Mouse (Mus musculus) gastrocnemius, adult 2 months (tissue): Measurements from ENCODE around the gene Olfr293. TPM values are rescaled to one million over a fixed set of nuclear protein-coding genes. Genes with fewer than 3 reads are reported as not detected.

Experiments used
- DNase-seq: peaks from one replicate; pipeline ENCODE4 v3.0.0; 2022
- H3K27ac ChIP-seq: fragments of 200-600 bp; 2 replicates; pipeline ENCODE4 v1.8.1; 2022; ENCODE audit warnings: mild to moderate bottlenecking
- H3K4me3 ChIP-seq: fragments of 200-600 bp; 2 replicates; pipeline ENCODE4 v1.8.1; 2022; ENCODE audit warnings: mild to moderate bottlenecking, moderate library complexity
- CTCF ChIP-seq: fragments of 200-600 bp; IDR thresholded peaks from 2 replicates; pipeline ENCODE4 v1.8.1; 2022; ENCODE audit warnings: antibody characterized with exemption, mild to moderate bottlenecking, moderate library complexity
- intact Hi-C: fragments of 180-260 bp; cut with DNase I; formaldehyde crosslinking; loops from one replicate; pipeline ENCODE4 v1.15.1; 2025
- long read RNA-seq, 2 experiments: library from polyadenylated mRNA; stranded (forward); transcript quantifications; one replicate each; pipeline ENCODE4 v2.0.0; 2021
- total RNA-seq, 2 experiments: library from RNA; stranded (reverse); gene quantifications; 2 replicates each; pipeline ENCODE4 v1.2.3; 2021

Olfr293 gene
- total RNA-seq: not detected
- long read RNA-seq, experiment 1: 0 reads
- long read RNA-seq, experiment 2: 0 reads

DNA sequence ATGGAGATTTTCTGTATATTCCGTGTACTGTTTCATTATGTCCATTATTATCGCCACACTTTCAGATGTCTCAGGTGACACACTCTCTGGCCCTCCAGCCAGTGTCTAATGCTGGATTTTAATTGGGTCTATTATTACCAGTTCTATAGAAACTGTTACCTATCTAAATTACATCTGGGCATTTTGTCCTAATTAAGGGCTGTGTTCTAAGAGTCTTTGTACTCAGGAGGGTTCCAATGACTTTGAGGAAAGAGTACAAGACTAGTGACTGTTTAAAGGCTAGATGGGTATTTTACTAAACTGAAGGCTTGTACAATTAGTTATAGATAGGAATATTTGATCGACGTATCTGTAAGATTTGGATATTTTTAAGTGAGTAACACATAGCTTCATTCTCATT is at the start of gene Olfr293:
Gene Olfr293 (plus strand): TSS at position 301 of the 400 bp plus-strand sequence.
- no peak for TF ChIP-seq CTCF
- intact Hi-C loops: no loop called here
- DNase-seq: no peak
- Histone ChIP-seq H3K4me3 (no peak within 1 kb of the TSS), H3K27ac (no peak within 1 kb of the TSS)

GRCm38 (mm10) chr7:86616543-86616942 is 32.3 kb upstream of the Olfr293 start, which contains the start of gene Olfr294:
Gene Olfr294 (minus strand): TSS chr7:86616643.
- intact Hi-C loops: no loop called here
- no peak within 1 kb of the TSS for H3K27ac ChIP-seq
- H3K4me3 ChIP-seq: no peak within 1 kb of the TSS
- no peak for TF ChIP-seq CTCF
- no peak for DNase-seq

GRCm38 (mm10) chr7:86688030-86688429 is 39.2 kb downstream of the Olfr293 start, which contains the start of gene Olfr292:
Gene Olfr292 (plus strand): TSS chr7:86688330.
- no peak for TF ChIP-seq CTCF
- Histone ChIP-seq H3K27ac (no peak within 1 kb of the TSS), H3K4me3 (no peak within 1 kb of the TSS)
- intact Hi-C loops: no loop called here
- DNase-seq: no peak

Other genes starting within 250 kb of the Olfr293 start
- gene Olfr301, start 245.2 kb upstream of the Olfr293 start, total RNA-seq: not detected
- gene Olfr299, start 189.1 kb upstream of the Olfr293 start, total RNA-seq: not detected
- gene Olfr298, start 156.6 kb upstream of the Olfr293 start, total RNA-seq: not detected
- gene Olfr297, start 129.1 kb upstream of the Olfr293 start, total RNA-seq: not detected
- not detected for gene Olfr295, start 65.2 kb upstream of the Olfr293 start, total RNA-seq
- not detected for gene Olfr294, start 32.4 kb upstream of the Olfr293 start, total RNA-seq
- not detected for gene Olfr292, start 39.3 kb downstream of the Olfr293 start, total RNA-seq
- under 1 TPM; 0.11 to 0.18 TPM for gene Folh1, start 126.9 kb downstream of the Olfr293 start, total RNA-seq
- not detected for gene Vmn2r77, start 146.0 kb downstream of the Olfr293 start, total RNA-seq